Mouse (Mus musculus) embryonic facial prominence, embryonic 13.5 days (tissue): ENCODE data around the gene Shkbp1. TPM values are rescaled to one million over a fixed set of nuclear protein-coding genes. Genes with fewer than 3 reads are reported as not detected.
A peak's percentile ranks its signal among the peaks of the same experiment; 100 is the strongest.

Experiments used
- ATAC-seq: fragments of 200-750 bp; cut with Nextera tagmentation; 2 replicates; pipeline ENCODE4 v1.8.0; 2017; ENCODE audit warnings: low read depth; ENCODE audit not compliant: insufficient number of reproducible peaks, insufficient read depth, low FRiP score, low TSS enrichment
- H3K27ac ChIP-seq: fragments of 300-500 bp; sonication (generic); 2 replicates; pipeline ENCODE4 v1.5.1; 2015; ENCODE audit warnings: moderate library complexity, mild to moderate bottlenecking, inconsistent platforms
- H3K27me3 ChIP-seq: fragments of 300-500 bp; sonication (generic); 2 replicates; pipeline ENCODE4 v1.6.1; 2015; ENCODE audit warnings: mild to moderate bottlenecking, inconsistent platforms
- H3K36me3 ChIP-seq: fragments of 300-500 bp; sonication (generic); 2 replicates; pipeline ENCODE4 v1.6.1; 2015; ENCODE audit warnings: mild to moderate bottlenecking, inconsistent platforms
- H3K4me1 ChIP-seq: fragments of 300-500 bp; sonication (generic); 2 replicates; pipeline ENCODE4 v1.6.1; 2015; ENCODE audit warnings: inconsistent platforms
- H3K4me2 ChIP-seq: fragments of 300-500 bp; sonication (generic); 2 replicates; pipeline ENCODE4 v1.6.1; 2015; ENCODE audit warnings: moderate library complexity, mild to moderate bottlenecking, inconsistent platforms
- H3K4me3 ChIP-seq: fragments of 300-500 bp; sonication (generic); 2 replicates; pipeline ENCODE4 v1.5.1; 2015; ENCODE audit warnings: mild to moderate bottlenecking, inconsistent platforms
- H3K9ac ChIP-seq: fragments of 300-500 bp; sonication (generic); 2 replicates; pipeline ENCODE4 v1.6.1; 2015; ENCODE audit warnings: mild to moderate bottlenecking, inconsistent platforms
- H3K9me3 ChIP-seq: fragments of 300-500 bp; sonication (generic); 2 replicates; pipeline ENCODE4 v1.6.1; 2016; ENCODE audit warnings: inconsistent platforms
- WGBS: fragments of 180-500 bp; shearing (Covaris S2); methylation state at CpG from one replicate; pipeline ENCODE4 v1.1.7; 2015; ENCODE audit warnings: mixed read lengths; 5-methylcytosine and 5-hydroxymethylcytosine counted together
- polyA plus RNA-seq: library from polyadenylated mRNA; unstranded; fragments of >200 nt; fragmentation: Nextera tagmentation; extraction: Ambion mirVana; gene quantifications from 2 replicates; pipeline ENCODE4 v1.2.1, GENCODE M21; 2015

The Shkbp1 gene
- polyA plus RNA-seq, 1 experiment from 2014 or later: 70.6 TPM

DNA sequence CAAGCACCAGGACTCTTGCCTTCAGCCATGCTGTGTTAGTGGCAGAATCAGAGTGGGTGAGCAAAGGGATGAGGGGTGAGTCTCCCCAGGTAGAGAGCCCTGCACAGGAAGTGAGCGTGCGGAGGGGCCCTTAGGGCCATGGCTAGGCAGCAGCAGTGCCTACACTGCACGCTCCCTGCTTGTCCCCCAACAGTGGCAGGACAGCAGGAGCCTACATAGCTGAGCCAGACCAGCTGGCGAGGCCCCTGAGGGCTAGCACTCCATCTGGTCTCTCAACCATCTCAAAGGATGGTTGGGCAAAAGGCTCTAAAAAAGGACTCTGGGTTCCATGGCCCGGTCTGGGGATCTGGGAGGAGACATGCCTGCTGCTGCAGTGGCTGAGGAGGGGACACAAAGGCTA lies 28.3 kb upstream of the Shkbp1 start:
- no peaks in the 10 kb centered on the region for H3K9me3 ChIP-seq
- no peak overlapping the region for H3K27ac ChIP-seq
- no peak for ATAC-seq
- H3K27me3 ChIP-seq: no peaks in the 10 kb centered on the region; the same call in 1 of the 2 replicates
- H3K4me3 ChIP-seq: no peak overlapping the region
- no peak overlapping the region for H3K9ac ChIP-seq
- WGBS: 69% methylated on average over 5 of the region's 5 CpGs
- peaks cover 9% of the 10 kb centered on the region for H3K4me1 ChIP-seq
- no peak overlapping the region for H3K4me2 ChIP-seq
- H3K36me3 ChIP-seq: no peaks in the 10 kb centered on the region

DNA sequence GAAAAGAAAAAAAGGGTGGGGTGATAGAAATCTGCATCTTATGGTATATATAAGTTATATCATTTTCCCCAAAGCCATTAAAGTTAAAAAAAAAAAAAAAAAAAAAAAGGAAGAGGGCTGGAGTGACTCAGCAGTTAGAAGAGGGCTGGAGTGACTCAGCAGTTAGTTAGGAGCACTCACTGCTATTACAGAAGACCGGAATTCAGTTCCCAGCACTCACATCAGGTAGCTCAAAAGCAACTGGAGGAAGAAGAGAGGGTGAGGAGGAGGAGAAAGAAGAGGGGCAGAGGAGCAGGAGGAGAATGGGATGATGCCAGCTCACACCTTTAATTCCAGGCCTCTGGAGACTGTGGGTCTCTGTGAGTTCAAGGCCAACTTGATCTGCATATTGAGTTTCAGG lies 27.4 kb upstream of the Shkbp1 start:
- Histone ChIP-seq H3K27me3 (peaks cover 2% of the 10 kb centered on the region; the same call in 1 of the 2 replicates), H3K9ac (no peak overlapping the region), H3K4me2 (no peak overlapping the region), H3K4me1 (peaks cover 16% of the 10 kb centered on the region), H3K36me3 (no peaks in the 10 kb centered on the region), H3K27ac (no peak overlapping the region), H3K9me3 (no peaks in the 10 kb centered on the region), H3K4me3 (no peak overlapping the region)
- ATAC-seq: no peak
- 79% methylated on average over 1 of the region's 1 CpGs for WGBS

DNA sequence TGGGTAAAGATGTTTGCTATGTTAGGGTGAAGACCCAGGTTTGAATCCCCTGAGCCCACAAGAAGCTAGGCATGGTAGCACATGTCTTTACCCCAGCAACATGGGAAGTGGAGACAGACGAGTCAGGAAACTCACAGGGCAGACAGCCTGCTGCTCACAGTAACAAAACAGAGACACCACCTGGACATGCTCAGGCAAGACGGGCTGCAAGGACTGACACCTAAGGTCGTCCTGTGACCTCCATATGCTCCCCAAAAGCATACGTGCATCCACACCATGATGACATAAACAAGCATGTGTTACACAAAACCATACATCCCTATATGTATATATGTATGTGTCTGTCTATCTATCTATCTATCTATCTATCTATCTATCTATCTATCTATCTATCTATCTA lies 25.7 kb upstream of the Shkbp1 start:
- no peak overlapping the region for H3K9ac ChIP-seq
- peaks cover 19% of the 10 kb centered on the region for H3K27me3 ChIP-seq
- H3K4me3 ChIP-seq: no peak overlapping the region
- H3K4me1 ChIP-seq: peaks cover 16% of the 10 kb centered on the region
- no peaks in the 10 kb centered on the region for H3K36me3 ChIP-seq
- 53% methylated on average over 4 of the region's 4 CpGs for WGBS
- no peak overlapping the region for H3K4me2 ChIP-seq
- H3K27ac ChIP-seq: no peak overlapping the region
- ATAC-seq: no peak
- H3K9me3 ChIP-seq: no peaks in the 10 kb centered on the region

DNA sequence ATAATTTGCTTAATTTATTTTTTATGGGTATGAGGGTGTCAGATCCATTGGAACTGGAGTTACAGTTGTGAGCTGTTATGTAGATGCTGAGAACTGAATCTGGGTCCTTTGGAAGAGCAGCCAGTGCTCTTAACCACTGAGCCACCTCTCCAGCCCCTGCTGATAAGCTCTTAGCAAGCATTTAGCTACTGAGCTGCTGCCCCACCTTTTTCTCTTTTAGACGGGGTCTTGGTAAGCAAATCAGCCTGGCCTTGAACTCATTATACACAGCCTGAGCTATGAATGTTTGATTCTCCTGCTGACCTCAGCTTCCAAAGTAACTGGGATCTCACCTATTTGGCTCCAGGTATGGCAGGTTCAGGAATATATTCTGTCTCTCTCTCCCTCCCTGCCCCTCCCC lies 25.2 kb upstream of the Shkbp1 start:
- H3K9me3 ChIP-seq: no peaks in the 10 kb centered on the region
- no peak overlapping the region for H3K27ac ChIP-seq
- no peak overlapping the region for H3K9ac ChIP-seq
- peaks cover 24% of the 10 kb centered on the region for H3K27me3 ChIP-seq
- 24% methylated on average over 1 of the region's 1 CpGs for WGBS
- peaks cover 16% of the 10 kb centered on the region for H3K4me1 ChIP-seq
- no peak for ATAC-seq
- no peak overlapping the region for H3K4me3 ChIP-seq
- no peaks in the 10 kb centered on the region for H3K36me3 ChIP-seq
- no peak overlapping the region for H3K4me2 ChIP-seq

DNA sequence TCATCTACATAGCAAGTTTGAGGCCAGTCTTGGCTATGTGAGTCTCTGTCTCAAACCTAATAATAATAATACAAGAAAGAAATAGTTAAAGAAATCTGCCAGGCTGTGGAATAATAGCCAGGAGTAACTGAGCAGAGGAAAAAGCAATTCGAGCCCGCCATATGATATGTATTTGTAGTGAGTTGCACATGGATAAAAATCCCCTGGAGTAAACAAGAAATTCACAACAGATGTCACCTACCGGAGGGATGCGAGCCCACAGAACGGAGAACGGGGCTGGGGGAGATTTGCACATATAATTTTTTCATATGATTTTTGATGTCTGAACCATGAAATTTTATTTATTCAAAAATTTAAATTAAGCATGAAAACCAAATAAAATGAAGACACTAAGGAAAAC lies 24.0 kb upstream of the Shkbp1 start:
- Histone ChIP-seq H3K4me1 (peaks cover 20% of the 10 kb centered on the region), H3K9ac (no peak overlapping the region), H3K27me3 (peaks cover 35% of the 10 kb centered on the region), H3K27ac (peak overlapping the region; percentile 68), H3K36me3 (no peaks in the 10 kb centered on the region), H3K4me3 (no peak overlapping the region), H3K4me2 (peak overlapping the region; percentile 39; the same call in 1 of the 2 replicates), H3K9me3 (no peaks in the 10 kb centered on the region)
- 25% methylated on average over 6 of the region's 6 CpGs for WGBS
- no peak for ATAC-seq

DNA sequence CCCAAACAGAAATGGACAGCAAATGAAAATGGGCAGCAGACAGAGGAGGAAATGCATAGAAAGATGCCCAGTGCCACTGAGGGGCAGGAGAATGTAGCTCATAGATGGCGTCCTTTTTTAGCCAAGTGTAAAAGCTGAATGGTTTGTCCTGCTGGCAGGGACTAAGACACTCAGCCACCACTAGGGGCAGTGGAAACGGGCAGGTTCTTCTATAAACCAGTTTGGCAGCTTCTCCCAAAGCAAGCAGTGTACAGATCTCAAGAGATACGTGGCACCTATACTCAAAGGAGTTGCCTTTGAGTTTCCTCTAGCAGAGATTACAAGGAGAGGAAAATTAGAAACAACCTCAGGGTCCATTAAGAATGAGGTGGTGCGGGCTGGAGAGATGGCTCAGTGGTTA lies 22.6 kb upstream of the Shkbp1 start:
- no peak overlapping the region for H3K9ac ChIP-seq
- no peak overlapping the region for H3K4me2 ChIP-seq
- H3K9me3 ChIP-seq: no peaks in the 10 kb centered on the region
- ATAC-seq: no peak
- peaks cover 18% of the 10 kb centered on the region for H3K4me1 ChIP-seq
- no peak overlapping the region for H3K27ac ChIP-seq
- no peak overlapping the region for H3K4me3 ChIP-seq
- H3K36me3 ChIP-seq: no peaks in the 10 kb centered on the region
- peaks cover 48% of the 10 kb centered on the region for H3K27me3 ChIP-seq
- WGBS: 12% methylated on average over 4 of the region's 4 CpGs

DNA sequence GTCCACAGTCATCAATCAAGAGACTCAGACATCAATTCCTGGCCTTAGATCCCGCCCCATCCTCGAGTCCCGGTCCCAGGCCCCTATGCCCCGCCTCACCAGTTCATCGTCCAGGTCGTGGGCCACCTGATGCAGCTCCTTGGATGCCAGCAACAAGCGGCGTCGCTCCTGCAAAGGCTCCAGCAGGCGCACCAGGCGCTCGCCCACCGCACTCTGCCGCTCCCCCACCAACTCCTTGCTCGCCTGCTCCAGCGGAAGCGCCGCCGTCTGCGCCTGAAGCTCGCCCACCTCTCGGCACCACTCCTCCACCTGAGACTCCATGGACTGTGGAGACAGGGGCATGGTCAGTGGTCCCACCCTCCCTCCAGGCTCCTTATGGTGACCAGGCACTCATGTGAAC lies 19.5 kb upstream of the Shkbp1 start:
- Histone ChIP-seq H3K4me1 (peaks cover 22% of the 10 kb centered on the region), H3K27me3 (peaks cover 79% of the 10 kb centered on the region), H3K9ac (peak overlapping the region; percentile 46), H3K27ac (no peak overlapping the region), H3K36me3 (no peaks in the 10 kb centered on the region), H3K4me2 (peak overlapping the region; percentile 46), H3K4me3 (peak overlapping the region; percentile 26), H3K9me3 (0 out of 2 replicates have a peak, but pooled peaks cover 2% of the 10 kb centered on the region)
- WGBS: 1% methylated on average over 22 of the region's 22 CpGs
- ATAC-seq: no peak

DNA sequence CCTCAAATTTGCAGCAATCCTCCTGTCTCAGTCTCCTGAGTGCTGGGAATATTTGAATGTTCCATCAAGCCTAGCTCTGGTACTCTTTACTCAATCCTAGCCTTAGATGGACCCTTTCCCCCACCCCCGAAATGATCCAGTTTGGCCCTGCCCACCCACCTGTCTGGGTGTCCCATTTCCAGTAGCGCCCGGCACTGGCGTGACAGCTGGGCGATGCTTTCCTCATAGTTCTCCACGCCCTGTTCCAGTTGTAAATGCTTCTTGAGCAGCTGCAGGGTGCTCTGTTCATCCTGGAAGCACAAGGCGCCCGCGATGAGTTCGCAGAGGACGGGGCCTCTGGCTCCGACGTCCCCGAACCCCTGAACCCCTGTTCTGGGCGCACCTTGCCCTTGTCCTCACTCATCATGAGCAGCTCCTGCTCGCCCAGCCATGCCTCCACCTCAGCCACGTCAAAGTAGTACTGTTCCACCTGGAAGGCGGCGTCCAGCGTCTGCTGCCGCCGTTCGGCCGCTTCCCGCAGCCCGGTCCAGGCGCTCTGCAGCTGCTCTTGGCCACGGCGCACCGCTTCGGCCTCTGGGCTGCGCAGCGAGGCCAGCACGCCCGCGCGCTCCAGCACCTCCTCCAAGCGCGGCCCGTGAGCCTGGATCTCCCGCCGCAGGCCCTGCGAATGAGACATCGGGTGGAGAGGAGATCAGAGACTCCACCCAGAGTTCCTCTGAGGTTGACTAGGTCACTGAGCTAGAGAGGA lies 16.1 kb upstream of the Shkbp1 start:
- 5% methylated on average over 44 of the region's 44 CpGs for WGBS

DNA sequence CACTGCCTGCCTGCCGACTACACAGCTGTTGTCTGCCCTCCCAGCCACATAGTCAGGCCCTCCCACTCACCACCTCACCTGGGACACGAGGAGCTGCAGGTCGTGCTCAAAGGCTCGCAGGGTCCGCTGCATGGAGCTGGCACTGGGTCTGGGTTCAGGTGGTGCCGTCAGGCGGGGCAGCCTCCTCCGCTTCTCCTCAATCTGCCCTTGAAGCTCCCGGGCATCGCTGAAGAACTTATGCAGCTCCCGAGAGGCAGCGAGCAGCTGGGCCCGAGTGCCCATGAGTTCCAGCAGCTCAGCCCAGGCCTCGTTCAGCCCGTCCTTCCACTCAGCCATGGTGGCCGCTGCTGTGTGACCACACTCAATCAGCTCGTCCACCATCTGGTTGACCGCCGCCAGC lies 13.3 kb upstream of the Shkbp1 start:
- 85% methylated on average over 19 of the region's 19 CpGs for WGBS
- ATAC-seq: no peak
- Histone ChIP-seq H3K27me3 (peaks cover 100% of the 10 kb centered on the region), H3K27ac (no peak overlapping the region), H3K9ac (no peak overlapping the region), H3K4me2 (no peak overlapping the region), H3K36me3 (0 out of 2 replicates have a peak, but pooled peaks cover 2% of the 10 kb centered on the region), H3K4me3 (no peak overlapping the region), H3K9me3 (peaks cover 8% of the 10 kb centered on the region; the same call in 1 of the 2 replicates), H3K4me1 (peaks cover 23% of the 10 kb centered on the region)

More for the DNA sequence above, 16.1 kb upstream of the Shkbp1 start:
- Histone ChIP-seq H3K9ac (peak overlapping the region; percentile 55; the same call in 1 of the 2 replicates), H3K9me3 (peaks cover 8% of the 10 kb centered on the region; the same call in 1 of the 2 replicates), H3K36me3 (0 out of 2 replicates have a peak, but pooled peaks cover 2% of the 10 kb centered on the region), H3K4me3 (peak overlapping the region; percentile 29), H3K4me1 (peaks cover 17% of the 10 kb centered on the region), H3K4me2 (peak overlapping the region; percentile 49), H3K27me3 (peaks cover 98% of the 10 kb centered on the region), H3K27ac (no peak overlapping the region)
- ATAC-seq: no peak

DNA sequence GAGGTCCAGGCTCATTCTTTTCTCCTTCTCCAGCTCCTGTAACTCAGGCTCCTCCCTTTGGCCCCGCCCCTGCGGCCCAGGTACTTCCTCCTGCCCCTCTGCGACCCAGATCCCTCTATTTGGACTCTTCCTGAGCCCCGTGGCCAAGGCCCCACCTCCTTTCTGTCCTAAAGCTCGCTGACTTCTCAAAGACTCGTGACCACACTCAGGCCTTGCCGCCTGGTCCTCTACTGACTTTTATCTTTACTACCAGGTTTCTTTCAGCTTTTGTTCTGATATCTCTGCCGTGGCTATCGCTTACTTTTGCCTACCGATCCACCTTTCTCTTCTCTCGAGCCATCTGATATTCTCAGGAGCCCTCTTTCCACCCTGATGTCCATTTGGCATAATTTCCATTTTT lies 12.2 kb upstream of the Shkbp1 start:
- Histone ChIP-seq H3K4me3 (peak overlapping the region; percentile 27; the same call in 1 of the 2 replicates), H3K27ac (no peak overlapping the region), H3K4me1 (peaks cover 26% of the 10 kb centered on the region), H3K9me3 (peaks cover 8% of the 10 kb centered on the region; the same call in 1 of the 2 replicates), H3K36me3 (0 out of 2 replicates have a peak, but pooled peaks cover 2% of the 10 kb centered on the region), H3K9ac (peak overlapping the region; percentile 55; the same call in 1 of the 2 replicates), H3K4me2 (peak overlapping the region; percentile 51), H3K27me3 (peaks cover 100% of the 10 kb centered on the region)
- WGBS: 17% methylated on average over 11 of the region's 11 CpGs
- no peak for ATAC-seq

DNA sequence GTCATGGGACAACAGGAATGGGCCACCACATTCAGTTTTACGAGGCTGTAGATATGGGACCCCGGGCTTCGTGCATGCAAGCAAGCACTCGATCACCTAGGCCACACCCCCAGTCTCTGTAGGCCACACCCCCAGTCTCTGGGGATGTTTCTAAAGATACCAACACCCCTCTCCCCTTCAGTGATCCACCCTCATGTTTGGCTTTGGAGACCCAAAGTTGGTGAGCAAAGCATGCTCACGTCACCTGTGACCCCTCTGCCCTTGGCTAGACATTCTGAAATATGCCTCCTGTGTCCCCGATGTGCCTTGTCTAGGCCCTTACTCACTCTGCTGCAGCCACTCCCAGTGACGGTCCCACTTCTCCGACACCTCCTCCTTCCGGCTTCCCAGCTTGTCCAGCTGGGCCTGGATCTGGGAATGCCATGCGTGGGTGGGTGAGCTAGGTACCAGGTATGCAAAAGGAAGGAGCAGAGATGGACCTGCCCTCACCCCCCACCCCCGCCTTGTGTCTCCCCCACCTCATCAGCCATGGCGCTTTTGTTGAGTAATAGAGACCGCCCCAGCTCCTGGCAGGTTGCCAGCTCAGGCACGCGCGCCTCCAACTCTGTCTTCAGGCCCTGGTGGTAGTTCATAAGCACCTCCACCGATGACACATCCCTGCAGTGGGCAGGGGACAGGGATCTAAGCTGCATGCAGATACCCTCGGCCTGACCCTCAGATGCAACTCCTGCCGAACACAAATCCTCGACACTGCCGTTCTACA lies 10.4 kb upstream of the Shkbp1 start:
- peaks cover 92% of the 10 kb centered on the region for H3K27me3 ChIP-seq
- H3K4me2 ChIP-seq: no peak overlapping the region
- WGBS: 43% methylated on average over 21 of the region's 21 CpGs
- H3K9ac ChIP-seq: no peak overlapping the region
- H3K36me3 ChIP-seq: 0 out of 2 replicates have a peak, but pooled peaks cover 2% of the 10 kb centered on the region
- H3K4me3 ChIP-seq: no peak overlapping the region
- H3K4me1 ChIP-seq: peaks cover 21% of the 10 kb centered on the region
- peaks cover 8% of the 10 kb centered on the region; the same call in 1 of the 2 replicates for H3K9me3 ChIP-seq
- H3K27ac ChIP-seq: no peak overlapping the region
- ATAC-seq: no peak
